10 mouse cellular contexts compared by ENCODE assay signal in genomic region chr14:24213336-24213735, GRCm38 (mm10). TPM values are rescaled to one million over a fixed set of nuclear protein-coding genes. Genes with fewer than 3 reads are reported as not detected.
DNase-seq lines count a peak whose midpoint lies in the region; ATAC-seq and TF ChIP-seq lines count a peak whose summit lies in the region.
"Had no signal": no experiment of that assay in that cellular context is flagged by ENCODE, and none has a peak within 500 bp of the region (broad histone marks: within the 10 kb centered on the region; RNA-seq: fewer than 3 reads in every experiment).

No protein-coding gene starts in this region.

- no peak for DNase-seq in forebrain, embryonic 10.5 days (ENCODE audit: extremely low spot score, low spot score)
- DNase-seq in forebrain, postnatal 0 days, result no peak
- peak; percentile 28 for DNase-seq in lung, embryonic 14.5 days
- no peak for DNase-seq in lung, postnatal 4 days
- DNase-seq in cerebellum, adult 9-11 months, result no peak
- DNase-seq in cerebellum, adult 11 months, result no peak
- DNase-seq: layer of hippocampus, adult 9-11 months; lung, adult 2 months had no signal

- TF ChIP-seq CTCF in forebrain, postnatal 0 days (IDR thresholded peaks at IDR 0.05; ENCODE audit: low read depth), result no peak
- TF ChIP-seq CTCF in lung, embryonic 14.5 days (IDR thresholded peaks at IDR 0.05; ENCODE audit: low read depth), result no peak

- H3K27ac ChIP-seq in forebrain, embryonic 10.5 days, result 0 out of 2 replicates have a peak overlapping the region, but pooled peaks have one; percentile 56
- no peak overlapping the region for H3K27ac ChIP-seq in forebrain, postnatal 0 days (ENCODE audit: low read depth, low read length)
- H3K27ac ChIP-seq in lung, embryonic 14.5 days (ENCODE audit: low read depth), result no peak overlapping the region
- H3K27ac ChIP-seq in heart, embryonic 12.5 days (ENCODE audit: poor library complexity, severe bottlenecking), result peak overlapping the region; percentile 29; the same call in 1 of the 2 replicates

- ATAC-seq in forebrain, postnatal 0 days, result no peak
- ATAC-seq in lung, embryonic 14.5 days (ENCODE audit: insufficient read depth), result 0 out of 2 replicates have a peak, but pooled peaks have one; percentile 15
- no peak for ATAC-seq in heart, embryonic 12.5 days (ENCODE audit: insufficient number of reproducible peaks, low FRiP score)

- no peak for TF ChIP-seq POLR2A in myocyte (IDR thresholded peaks at IDR 0.05; ENCODE audit: insufficient read length, low read depth)

- no peaks in the 10 kb centered on the region for H3K36me3 ChIP-seq in forebrain, embryonic 10.5 days (replicated peaks)
- no peaks in the 10 kb centered on the region for H3K36me3 ChIP-seq in forebrain, postnatal 0 days (ENCODE audit: insufficient read depth)
- H3K36me3 ChIP-seq in lung, embryonic 14.5 days (ENCODE audit: insufficient read depth), result no peaks in the 10 kb centered on the region
- no peaks in the 10 kb centered on the region for H3K36me3 ChIP-seq in heart, embryonic 12.5 days
- H3K36me3 ChIP-seq in myocyte (ENCODE audit: control insufficient read depth, insufficient read depth), result no peaks in the 10 kb centered on the region

- no peaks in the 10 kb centered on the region for H3K27me3 ChIP-seq in forebrain, embryonic 10.5 days (ENCODE audit: poor library complexity, severe bottlenecking)
- H3K27me3 ChIP-seq in forebrain, postnatal 0 days (ENCODE audit: insufficient read depth, low read length), result no peaks in the 10 kb centered on the region
- H3K27me3 ChIP-seq in lung, embryonic 14.5 days (ENCODE audit: insufficient read depth, low read length), result no peaks in the 10 kb centered on the region
- H3K27me3 ChIP-seq in heart, embryonic 12.5 days (replicated peaks), result no peaks in the 10 kb centered on the region
- no peaks in the 10 kb centered on the region for H3K27me3 ChIP-seq in myocyte (ENCODE audit: control insufficient read depth, insufficient read depth, insufficient read length)

- H3K4me3 ChIP-seq in forebrain, embryonic 10.5 days, result no peak overlapping the region
- no peak overlapping the region for H3K4me3 ChIP-seq in forebrain, postnatal 0 days (ENCODE audit: low read depth, low read length)
- H3K4me3 ChIP-seq in lung, embryonic 14.5 days (ENCODE audit: low read depth, low read length), result no peak overlapping the region
- H3K4me3 ChIP-seq in heart, embryonic 12.5 days, result no peak overlapping the region
- H3K4me3 ChIP-seq in myocyte, result no peak overlapping the region

- no peak overlapping the region for H3K4me2 ChIP-seq in forebrain, postnatal 0 days (ENCODE audit: low read depth)
- no peak overlapping the region for H3K4me2 ChIP-seq in lung, embryonic 14.5 days
- H3K4me2 ChIP-seq in heart, embryonic 12.5 days, result no peak overlapping the region
- peak overlapping the region; percentile 71 for H3K4me2 ChIP-seq in myocyte (ENCODE audit: low read depth)

- H3K79me2 ChIP-seq in myocyte (ENCODE audit: control insufficient read depth, insufficient read depth), result peaks cover 15% of the 10 kb centered on the region

- no peak overlapping the region for H3ac ChIP-seq in myocyte (ENCODE audit: control insufficient read depth, insufficient read length)

- peaks cover 74% of the 10 kb centered on the region for H3K4me1 ChIP-seq in forebrain, embryonic 10.5 days
- H3K4me1 ChIP-seq in forebrain, postnatal 0 days (ENCODE audit: insufficient read depth), result peaks cover 22% of the 10 kb centered on the region; the same call in 1 of the 2 replicates
- peaks cover 18% of the 10 kb centered on the region for H3K4me1 ChIP-seq in lung, embryonic 14.5 days (ENCODE audit: insufficient read depth)
- peaks cover 82% of the 10 kb centered on the region for H3K4me1 ChIP-seq in heart, embryonic 12.5 days (replicated peaks)

- WGBS in forebrain, embryonic 10.5 days, result 86% methylated on average over 2 of the region's 2 CpGs
- 86% methylated on average over 2 of the region's 2 CpGs for WGBS in forebrain, postnatal 0 days
- WGBS in lung, embryonic 14.5 days, result 41% methylated on average over 2 of the region's 2 CpGs
- WGBS in heart, embryonic 12.5 days, result 44% methylated on average over 2 of the region's 2 CpGs

- H3K9me3 ChIP-seq in forebrain, embryonic 10.5 days, result no peaks in the 10 kb centered on the region
- H3K9me3 ChIP-seq in forebrain, postnatal 0 days (ENCODE audit: low read length), result no peaks in the 10 kb centered on the region
- no peaks in the 10 kb centered on the region for H3K9me3 ChIP-seq in lung, embryonic 14.5 days (ENCODE audit: low read depth, low read length)
- H3K9me3 ChIP-seq in heart, embryonic 12.5 days (replicated peaks), result no peaks in the 10 kb centered on the region

- H3K9ac ChIP-seq in forebrain, postnatal 0 days, result no peak overlapping the region
- H3K9ac ChIP-seq in lung, embryonic 14.5 days, result no peak overlapping the region; the same call in 1 of the 2 replicates
- H3K9ac ChIP-seq in heart, embryonic 12.5 days, result no peak overlapping the region

TF ChIP-seq in myocyte, 11 proteins besides CTCF, POLR2A, EP300 and RAD21:
- peak; percentile 98 for TF ChIP-seq CEBPB (IDR thresholded peaks at IDR 0.05; ENCODE audit: insufficient read depth, poor library complexity, severe bottlenecking)
- TF ChIP-seq MYOD1 (IDR thresholded peaks at IDR 0.05; ENCODE audit: control insufficient read depth in 1 of 3, insufficient read length in 2 of 3, low read depth in 2 of 3), result no peak
- TF ChIP-seq MYOG (IDR thresholded peaks at IDR 0.05; ENCODE audit: control insufficient read depth in 1 of 3, insufficient read depth in 1 of 3, insufficient read length in 2 of 3, low read depth in 2 of 3), result no peak
- no peak for TF ChIP-seq REST (IDR thresholded peaks at IDR 0.05; ENCODE audit: insufficient read depth, insufficient read length)
- no peak for TF ChIP-seq MAX (IDR thresholded peaks at IDR 0.05; ENCODE audit: low read depth)
- no peak for TF ChIP-seq SRF (IDR thresholded peaks at IDR 0.05; ENCODE audit: control insufficient read depth, insufficient read length, low read depth)
- TF ChIP-seq E2F4 (IDR thresholded peaks at IDR 0.05; ENCODE audit: insufficient read depth), result no peak
- no peak for TF ChIP-seq TCF3 (IDR thresholded peaks at IDR 0.05; ENCODE audit: insufficient read length, low read depth)
- TF ChIP-seq USF1 (IDR thresholded peaks at IDR 0.05; ENCODE audit: low read depth), result peak; percentile 1
- TF ChIP-seq TCF12 (IDR thresholded peaks at IDR 0.05; ENCODE audit: insufficient read depth, poor library complexity, severe bottlenecking), result no peak
- TF ChIP-seq POLR2AphosphoS2 (IDR thresholded peaks at IDR 0.05; ENCODE audit: insufficient read length, low read depth), result no peak
TF ChIP-seq in myocyte: peak in this region for 2.

RNA-seq across cellular contexts. Expression of gene Dlg5, which starts 32.4 kb away (rescaled TPM):
- polyA plus RNA-seq in forebrain, embryonic 10.5 days (2016; fragmentation: Nextera tagmentation; extraction: Ambion mirVana), result 15.0 and 16.5 TPM in 2 replicates
- 45.6 and 70.6 TPM in 2 replicates for total RNA-seq in forebrain, postnatal 0 days (2014; rRNA removed)
- 9.5 and 14.1 TPM in 2 replicates for polyA plus RNA-seq in forebrain, postnatal 0 days (2015; fragmentation: Nextera tagmentation; extraction: Ambion mirVana)
- polyA plus RNA-seq in lung, embryonic 14.5 days (2014; fragmentation: Nextera tagmentation; extraction: Ambion mirVana), result 25.8 and 28.9 TPM in 2 replicates
- 13.6 and 16.2 TPM in 2 replicates for polyA plus RNA-seq in heart, embryonic 12.5 days (2016; fragmentation: Nextera tagmentation; extraction: Ambion mirVana)
- 16.5 TPM for polyA plus RNA-seq in myocyte (2012; fragmentation: generic; extraction: Trizol)

Comparison
In these comparisons a context has a peak if more than half of its experiments do, and no peak if none do; other contexts are left out.
1. H3K27ac ChIP-seq: peak in forebrain, embryonic 10.5 days (single experiment) and heart, embryonic 12.5 days (single experiment); none in forebrain, postnatal 0 days (single experiment) and lung, embryonic 14.5 days (single experiment).